Mouse (Mus musculus): ENCODE measurements at regions not wholly inside any gene's neighbourhood (a gene's known extent, or its start where the extent isn't known, plus 50 kb on each side); places are given as distances from the start of the nearest gene placed in this dataset.

- Histone ChIP-seq H3K9me3 (no peaks in the 10 kb centered on the region), H3K4me3 (no peak overlapping the region), H3K4me2 (no peak overlapping the region), H3K27me3 (no peaks in the 10 kb centered on the region), H3K36me3 (no peaks in the 10 kb centered on the region), H3K4me1 (replicated peaks) (peaks cover 13% of the 10 kb centered on the region; the same call in 1 of the 2 replicates), H3K27ac (no peak overlapping the region), H3K9ac (no peak overlapping the region)
- WGBS = 79% methylated on average over 3 of the region's 3 CpGs
- no peak for ATAC-seq (ENCODE audit: low FRiP score)
Measured at GRCm38 (mm10) chr7:64056498-64056897, 97.1 kb upstream of the Trpm1 start.

GRCm38 (mm10) chr7:64054996-64055395 is 98.6 kb upstream of the Trpm1 start:
- WGBS = 84% methylated on average over 4 of the region's 4 CpGs
- ATAC-seq (ENCODE audit: low FRiP score) = no peak
- Histone ChIP-seq H3K4me3 (no peak overlapping the region), H3K9ac (no peak overlapping the region), H3K27ac (no peak overlapping the region), H3K27me3 (no peaks in the 10 kb centered on the region), H3K9me3 (no peaks in the 10 kb centered on the region), H3K36me3 (no peaks in the 10 kb centered on the region), H3K4me1 (replicated peaks) (peaks cover 15% of the 10 kb centered on the region; the same call in 1 of the 2 replicates), H3K4me2 (no peak overlapping the region)

GRCm38 (mm10) chr7:64053766-64054165 is 99.9 kb upstream of the Trpm1 start:
- Histone ChIP-seq H3K4me3 (no peak overlapping the region), H3K4me1 (replicated peaks) (peaks cover 27% of the 10 kb centered on the region), H3K9me3 (no peaks in the 10 kb centered on the region), H3K27me3 (no peaks in the 10 kb centered on the region), H3K36me3 (no peaks in the 10 kb centered on the region), H3K4me2 (no peak overlapping the region), H3K27ac (no peak overlapping the region), H3K9ac (no peak overlapping the region)
- WGBS = 54% methylated on average over 12 of the region's 12 CpGs
- no peak for ATAC-seq (ENCODE audit: low FRiP score)

GRCm38 (mm10) chr7:64052400-64052799 is 101.2 kb upstream of the Trpm1 start:
- no peak for ATAC-seq (ENCODE audit: low FRiP score)
- no peak overlapping the region for H3K27ac ChIP-seq
- WGBS = 87% methylated on average over 9 of the region's 9 CpGs
- H3K36me3 ChIP-seq = no peaks in the 10 kb centered on the region
- no peak overlapping the region for H3K9ac ChIP-seq
- peaks cover 26% of the 10 kb centered on the region for H3K4me1 ChIP-seq (replicated peaks)
- no peak overlapping the region for H3K4me3 ChIP-seq
- no peaks in the 10 kb centered on the region for H3K9me3 ChIP-seq
- no peaks in the 10 kb centered on the region for H3K27me3 ChIP-seq
- no peak overlapping the region for H3K4me2 ChIP-seq

GRCm38 (mm10) chr7:64050826-64051401 is 102.7 kb upstream of the Trpm1 start:
- no peaks in the 10 kb centered on the region for H3K36me3 ChIP-seq
- no peaks in the 10 kb centered on the region for H3K9me3 ChIP-seq
- no peak overlapping the region for H3K27ac ChIP-seq
- H3K4me3 ChIP-seq = no peak overlapping the region
- H3K27me3 ChIP-seq = no peaks in the 10 kb centered on the region
- no peak overlapping the region for H3K4me2 ChIP-seq
- peaks cover 26% of the 10 kb centered on the region for H3K4me1 ChIP-seq (replicated peaks)
- WGBS = 91% methylated on average over 3 of the region's 3 CpGs
- ATAC-seq (ENCODE audit: low FRiP score) = no peak
- no peak overlapping the region for H3K9ac ChIP-seq

- no peaks in the 10 kb centered on the region for H3K9me3 ChIP-seq
- H3K36me3 ChIP-seq = no peaks in the 10 kb centered on the region
- H3K27ac ChIP-seq = no peak overlapping the region
- H3K27me3 ChIP-seq = no peaks in the 10 kb centered on the region
- no peak overlapping the region for H3K4me2 ChIP-seq
- WGBS = 63% methylated on average over 5 of the region's 5 CpGs
- H3K4me3 ChIP-seq = no peak overlapping the region
- no peak for ATAC-seq (ENCODE audit: low FRiP score)
- no peak overlapping the region for H3K9ac ChIP-seq
- H3K4me1 ChIP-seq (replicated peaks) = peaks cover 26% of the 10 kb centered on the region
Measured at GRCm38 (mm10) chr7:64050246-64050645, 103.4 kb upstream of the Trpm1 start.

- H3K27ac ChIP-seq = peak overlapping the region; percentile 49; the same call in 1 of the 2 replicates
- peak overlapping the region; percentile 75 for H3K9ac ChIP-seq
- WGBS = 60% methylated on average over 11 of the region's 11 CpGs
Measured at GRCm38 (mm10) chr7:64049183-64049965, 104.3 kb upstream of the Trpm1 start.

GRCm38 (mm10) chr7:64048452-64049182 is 105.0 kb upstream of the Trpm1 start:
- Histone ChIP-seq H3K9ac (peak overlapping the region; percentile 75), H3K9me3 (no peaks in the 10 kb centered on the region), H3K4me1 (replicated peaks) (peaks cover 23% of the 10 kb centered on the region), H3K27ac (peak overlapping the region; percentile 64), H3K4me2 (peak overlapping the region; percentile 71), H3K27me3 (no peaks in the 10 kb centered on the region), H3K36me3 (no peaks in the 10 kb centered on the region), H3K4me3 (peak overlapping the region; percentile 50)
- peak; percentile 93 for ATAC-seq (ENCODE audit: low FRiP score)
- 6% methylated on average over 21 of the region's 21 CpGs for WGBS

More at GRCm38 (mm10) chr7:64049183-64049965, 104.3 kb upstream of the Trpm1 start:
- Histone ChIP-seq H3K4me1 (replicated peaks) (peaks cover 26% of the 10 kb centered on the region), H3K9me3 (no peaks in the 10 kb centered on the region), H3K4me2 (peak overlapping the region; percentile 71), H3K4me3 (peak overlapping the region; percentile 50), H3K27me3 (no peaks in the 10 kb centered on the region), H3K36me3 (no peaks in the 10 kb centered on the region)
- 0 out of 2 replicates have a peak, but pooled peaks have one; percentile 2 for ATAC-seq (ENCODE audit: low FRiP score)

- Histone ChIP-seq H3K27me3 (no peaks in the 10 kb centered on the region), H3K36me3 (no peaks in the 10 kb centered on the region), H3K9ac (no peak overlapping the region), H3K4me1 (replicated peaks) (peaks cover 23% of the 10 kb centered on the region), H3K4me3 (no peak overlapping the region), H3K9me3 (no peaks in the 10 kb centered on the region), H3K27ac (peak overlapping the region; percentile 64), H3K4me2 (peak overlapping the region; percentile 71; the same call in 1 of the 2 replicates)
- WGBS = 87% methylated on average over 4 of the region's 4 CpGs
- no peak for ATAC-seq (ENCODE audit: low FRiP score)
Measured at GRCm38 (mm10) chr7:64047831-64048230, 105.8 kb upstream of the Trpm1 start.

- H3K9me3 ChIP-seq = peaks cover 3% of the 10 kb centered on the region; the same call in 1 of the 2 replicates
- H3K36me3 ChIP-seq = no peaks in the 10 kb centered on the region
- no peaks in the 10 kb centered on the region for H3K27me3 ChIP-seq
- H3K4me3 ChIP-seq = no peak overlapping the region
- no peak for ATAC-seq (ENCODE audit: low FRiP score)
- peaks cover 22% of the 10 kb centered on the region for H3K4me1 ChIP-seq (replicated peaks)
- no peak overlapping the region for H3K9ac ChIP-seq
- H3K27ac ChIP-seq = no peak overlapping the region
- 79% methylated on average over 3 of the region's 3 CpGs for WGBS
- H3K4me2 ChIP-seq = no peak overlapping the region
Measured at GRCm38 (mm10) chr7:64045292-64045691, 106.6 kb upstream of the Klf13 start.

GRCm38 (mm10) chr7:64042978-64043377 is 104.3 kb upstream of the Klf13 start:
- no peak for ATAC-seq (ENCODE audit: low FRiP score)
- Histone ChIP-seq H3K9ac (no peak overlapping the region), H3K27ac (no peak overlapping the region), H3K4me1 (replicated peaks) (peaks cover under 1% of the 10 kb centered on the region; the same call in 1 of the 2 replicates), H3K4me3 (no peak overlapping the region), H3K36me3 (no peaks in the 10 kb centered on the region), H3K4me2 (no peak overlapping the region), H3K9me3 (peaks cover 3% of the 10 kb centered on the region; the same call in 1 of the 2 replicates), H3K27me3 (no peaks in the 10 kb centered on the region)
- 65% methylated on average over 2 of the region's 2 CpGs for WGBS

GRCm38 (mm10) chr7:64041303-64041702 is 102.6 kb upstream of the Klf13 start:
- Histone ChIP-seq H3K4me1 (replicated peaks) (no peaks in the 10 kb centered on the region), H3K27me3 (no peaks in the 10 kb centered on the region), H3K27ac (no peak overlapping the region), H3K4me2 (no peak overlapping the region), H3K9ac (no peak overlapping the region), H3K9me3 (peaks cover 3% of the 10 kb centered on the region; the same call in 1 of the 2 replicates), H3K36me3 (no peaks in the 10 kb centered on the region), H3K4me3 (no peak overlapping the region)
- no peak for ATAC-seq (ENCODE audit: low FRiP score)
- WGBS = 90% methylated on average over 7 of the region's 7 CpGs
